7 mouse cellular contexts compared by ENCODE assay signal in genomic region chr10:81182336-81183333, GRCm38 (mm10). TPM values are rescaled to one million over a fixed set of nuclear protein-coding genes. Genes with fewer than 3 reads are reported as not detected.
DNase-seq lines count a peak whose midpoint lies in the region; ATAC-seq lines count a peak whose summit lies in the region.

TSS of gene Dapk3 (plus strand) at chr10:81183005.

- H3K4me3 ChIP-seq in embryonic facial prominence, embryonic 11.5 days (ENCODE audit: low read depth, low read length): peak within 1 kb of the TSS; percentile 63
- peak within 1 kb of the TSS; percentile 70 for H3K4me3 ChIP-seq in limb, embryonic 10.5 days
- H3K4me3 ChIP-seq in midbrain, embryonic 13.5 days (replicated peaks): peak within 1 kb of the TSS; percentile 53

- H3K9me3 ChIP-seq in embryonic facial prominence, embryonic 11.5 days (replicated peaks; ENCODE audit: control insufficient read depth, low read length): no peaks in the 10 kb centered on the region
- no peaks in the 10 kb centered on the region for H3K9me3 ChIP-seq in limb, embryonic 10.5 days (replicated peaks)
- H3K9me3 ChIP-seq in midbrain, embryonic 13.5 days: no peaks in the 10 kb centered on the region

- ATAC-seq in embryonic facial prominence, embryonic 11.5 days (replicated peaks; ENCODE audit: insufficient number of reproducible peaks, low FRiP score, low TSS enrichment, low read depth): peak; percentile 92
- ATAC-seq in granulocyte monocyte progenitor cell, adult 5-6 weeks (replicated peaks; ENCODE audit: poor library complexity, severe bottlenecking): peak; percentile 84
- ATAC-seq in midbrain, embryonic 13.5 days: peak; percentile 96

- peaks cover 38% of the 10 kb centered on the region for H3K36me3 ChIP-seq in embryonic facial prominence, embryonic 11.5 days (replicated peaks; ENCODE audit: control insufficient read depth, insufficient read depth, low read depth, low read length)
- peaks cover 86% of the 10 kb centered on the region for H3K36me3 ChIP-seq in limb, embryonic 10.5 days
- peaks cover 82% of the 10 kb centered on the region for H3K36me3 ChIP-seq in midbrain, embryonic 13.5 days

- 0 out of 2 replicates have a peak within 1 kb of the TSS, but pooled peaks have one; percentile 57 for H3K27ac ChIP-seq in embryonic facial prominence, embryonic 11.5 days (replicated peaks; ENCODE audit: low read depth, low read length)
- H3K27ac ChIP-seq in limb, embryonic 10.5 days: peak within 1 kb of the TSS; percentile 85
- H3K27ac ChIP-seq in midbrain, embryonic 13.5 days: peak within 1 kb of the TSS; percentile 85

- whole genome bisulfite sequencing in embryonic facial prominence, embryonic 11.5 days: 6% methylated on average over 53 of the region's 53 CpGs
- WGBS in limb, embryonic 10.5 days: 4% methylated on average over 53 of the region's 53 CpGs
- 4% methylated on average over 53 of the region's 53 CpGs for WGBS in midbrain, embryonic 13.5 days

- H3K9ac ChIP-seq in embryonic facial prominence, embryonic 11.5 days (replicated peaks; ENCODE audit: low read length): peak within 1 kb of the TSS; percentile 68
- peak within 1 kb of the TSS; percentile 72 for H3K9ac ChIP-seq in midbrain, embryonic 13.5 days (replicated peaks)

- H3K4me1 ChIP-seq in embryonic facial prominence, embryonic 11.5 days (ENCODE audit: control insufficient read depth, insufficient read depth, low read length): peaks cover 10% of the 10 kb centered on the region
- H3K4me1 ChIP-seq in limb, embryonic 10.5 days: peaks cover 46% of the 10 kb centered on the region
- peaks cover 36% of the 10 kb centered on the region for H3K4me1 ChIP-seq in midbrain, embryonic 13.5 days (replicated peaks)

- H3K27me3 ChIP-seq in embryonic facial prominence, embryonic 11.5 days (ENCODE audit: control insufficient read depth, insufficient read depth, low read length): no peaks in the 10 kb centered on the region
- H3K27me3 ChIP-seq in limb, embryonic 10.5 days (ENCODE audit: low read depth, poor library complexity, severe bottlenecking): no peaks in the 10 kb centered on the region
- H3K27me3 ChIP-seq in midbrain, embryonic 13.5 days: no peaks in the 10 kb centered on the region

- peak within 1 kb of the TSS; percentile 66 for H3K4me2 ChIP-seq in embryonic facial prominence, embryonic 11.5 days (ENCODE audit: low read depth, low read length)
- H3K4me2 ChIP-seq in midbrain, embryonic 13.5 days (replicated peaks): peak within 1 kb of the TSS; percentile 64

- DNase-seq in adrenal gland, postnatal 14 days: peak; percentile 97
- peak; percentile 100 for DNase-seq in embryonic facial prominence, embryonic 11.5 days (ENCODE audit: low spot score)
- DNase-seq in kidney, adult 11 months: peak; percentile 98
- peak; percentile 97 for DNase-seq in limb, embryonic 10.5 days (ENCODE audit: low spot score)
- peak; percentile 90 for DNase-seq in spleen, adult 12 weeks (ENCODE audit: low spot score)

RNA-seq across cellular contexts. Expression of gene Dapk3, which starts in this region (rescaled TPM):
- total RNA-seq in adrenal gland, postnatal 14 days (2021): 58.3 and 62.2 TPM in 2 replicates
- polyA plus RNA-seq in embryonic facial prominence, embryonic 11.5 days (2014; fragmentation: Nextera tagmentation; extraction: Ambion mirVana): 47.4 and 49.4 TPM in 2 replicates
- 25.7 and 40.8 TPM in 2 replicates for total RNA-seq in granulocyte monocyte progenitor cell, adult 5-6 weeks (2014; fragmentation: Nextera tagmentation)
- 20.5 and 33.0 TPM in 2 replicates for total RNA-seq in granulocyte monocyte progenitor cell, adult 5-6 weeks (2017)
- 46.5 and 52.0 TPM in 2 replicates for polyA plus RNA-seq in limb, embryonic 10.5 days (2016; fragmentation: Nextera tagmentation; extraction: Ambion mirVana)
- 48.4 and 67.3 TPM in 2 replicates for polyA plus RNA-seq in midbrain, embryonic 13.5 days (2015; fragmentation: Nextera tagmentation; extraction: Ambion mirVana)

Comparison
In these comparisons a context has a peak if more than half of its experiments do, and no peak if none do; other contexts are left out.
1. Peak in every context shown above with its lines: DNase-seq, ATAC-seq, H3K4me3 ChIP-seq and H3K27ac ChIP-seq.